Mouse (Mus musculus) embryonic fibroblast, embryonic 13.5 days (primary cell): Measurements from ENCODE around the gene Pfdn2.
A peak's percentile ranks its signal among the peaks of the same experiment; 100 is the strongest.

ENCODE experiments used
- CTCF ChIP-seq: IDR thresholded peaks from 2 replicates; pipeline ENCODE4 v1.5.1; 2011; ENCODE audit warnings: mild to moderate bottlenecking, control low read depth, low read length, moderate library complexity, borderline replicate concordance; ENCODE audit not compliant: insufficient read depth
- POLR2A ChIP-seq: IDR thresholded peaks from 2 replicates; pipeline ENCODE4 v1.6.1; 2011; ENCODE audit warnings: low read depth, mild to moderate bottlenecking, control low read depth, low read length, moderate library complexity

DNA sequence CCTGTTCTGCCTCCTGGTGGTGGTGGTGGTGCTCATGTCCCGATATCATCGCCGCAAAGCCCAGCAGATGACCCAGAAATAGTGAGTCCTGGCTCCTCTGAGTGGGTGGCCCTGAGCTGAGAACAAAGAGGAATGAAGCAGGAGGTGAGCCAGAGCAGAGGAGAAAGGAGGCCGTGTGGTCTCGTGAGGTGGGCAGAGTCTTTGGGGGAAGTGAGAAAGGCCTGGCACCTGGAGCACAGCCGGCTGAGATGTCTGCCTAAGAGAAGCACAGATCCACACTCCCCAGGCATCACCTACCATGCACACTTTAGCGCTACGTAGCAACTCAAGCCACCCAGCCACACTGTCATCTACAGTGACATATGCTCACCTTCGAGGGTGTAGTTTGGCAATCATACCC is 39.7 kb downstream of the Pfdn2 start:
- TF ChIP-seq CTCF (0 out of 2 replicates have a peak, but pooled peaks have one; percentile 25), POLR2A (no peak)
